Mouse (Mus musculus) MEL (cell line): ENCODE results near the gene Fbxo21. TPM values are rescaled to one million over a fixed set of nuclear protein-coding genes. Genes with fewer than 3 reads are reported as not detected.

ENCODE experiments used
- DNase-seq: peaks from one replicate; pipeline ENCODE4 v3.0.0; 2011; ENCODE audit warnings: low read depth, low spot score
- H3K27ac ChIP-seq: 2 replicates; pipeline ENCODE4 v1.5.1; 2012; ENCODE audit warnings: low read depth, mild to moderate bottlenecking, control low read depth, low read length, moderate library complexity; ENCODE audit not compliant: control insufficient read depth
- H3K27me3 ChIP-seq, 2 experiments: fragments of 150-350 bp in 1 of 2; sonication (generic) in 1 of 2; 2 replicates each; pipeline ENCODE4 v1.6.1; 2012; ENCODE audit warnings: low read length in 2 of 2, mild to moderate bottlenecking in 2 of 2, improper control_type of control experiment in 1 of 2, moderate library complexity in 1 of 2; ENCODE audit not compliant: insufficient read depth in 2 of 2, control insufficient read depth in 1 of 2
- H3K36me3 ChIP-seq, 2 experiments: 2 replicates each; pipeline ENCODE4 v1.6.1; 2012 to 2014; ENCODE audit warnings: low read length in 2 of 2, improper control_type of control experiment in 1 of 2, inconsistent platforms in 1 of 2, mild to moderate bottlenecking in 1 of 2; ENCODE audit not compliant: insufficient read depth in 2 of 2, control insufficient read depth in 1 of 2
- H3K4me1 ChIP-seq, 2 experiments: fragments of 150-350 bp in 1 of 2; sonication (generic) in 1 of 2; 2 replicates each; pipeline ENCODE4 v1.6.1; 2012; ENCODE audit warnings: low read length in 2 of 2, improper control_type of control experiment in 1 of 2, mild to moderate bottlenecking in 1 of 2; ENCODE audit not compliant: insufficient read depth in 2 of 2, control insufficient read depth in 1 of 2
- H3K4me3 ChIP-seq, 2 experiments: fragments of 150-350 bp in 1 of 2; sonication (generic) in 1 of 2; 2 replicates each; pipeline ENCODE4 v1.5.1; 2012; ENCODE audit warnings: low read depth in 2 of 2, low read length in 2 of 2, mild to moderate bottlenecking in 2 of 2, moderate library complexity in 2 of 2, control low read depth in 1 of 2, improper control_type of control experiment in 1 of 2; ENCODE audit not compliant: control insufficient read depth in 1 of 2, insufficient read depth in 1 of 2
- H3K79me2 ChIP-seq: 2 replicates; pipeline ENCODE4 v1.6.1; 2012; ENCODE audit warnings: mild to moderate bottlenecking, low read length, moderate library complexity; ENCODE audit not compliant: control insufficient read depth, poor library complexity, insufficient read depth
- H3K9ac ChIP-seq: 2 replicates; pipeline ENCODE4 v1.6.1; 2012; ENCODE audit warnings: low read depth, mild to moderate bottlenecking, control low read depth, low read length, moderate library complexity; ENCODE audit not compliant: control insufficient read depth, poor library complexity, severe bottlenecking
- H3K9me3 ChIP-seq: fragments of 150-350 bp; sonication (generic); replicated peaks from 2 replicates; pipeline ENCODE4 v1.6.1; 2012; ENCODE audit warnings: mild to moderate bottlenecking, low read length, improper control_type of control experiment, moderate library complexity; ENCODE audit not compliant: insufficient read depth
- CHD2 ChIP-seq: IDR thresholded peaks from 2 replicates; pipeline ENCODE4 v1.6.1; 2011; ENCODE audit warnings: low read length, improper control_type of control experiment
- CTCF ChIP-seq, 3 experiments: IDR thresholded peaks in 2 of 3; conservative IDR thresholded peaks in 1 of 3; 2 replicates each; pipeline ENCODE4 v1.5.1; 2011 to 2012; ENCODE audit warnings: low read length in 3 of 3, low read depth in 2 of 3, mild to moderate bottlenecking in 2 of 3, improper control_type of control experiment in 1 of 3, inconsistent platforms in 1 of 3, mixed read lengths in 1 of 3, moderate library complexity in 1 of 3; ENCODE audit not compliant: control insufficient read depth in 1 of 3, insufficient read depth in 1 of 3, poor library complexity in 1 of 3, severe bottlenecking in 1 of 3
- ELF1 ChIP-seq: IDR thresholded peaks from 2 replicates; pipeline ENCODE4 v1.6.1; 2014; ENCODE audit warnings: low read depth, mild to moderate bottlenecking, inconsistent platforms, low read length, improper control_type of control experiment, moderate library complexity
- EP300 ChIP-seq, 2 experiments: IDR thresholded peaks; 2 replicates each; pipeline ENCODE4 v1.6.1; 2011; ENCODE audit warnings: improper control_type of control experiment in 2 of 2, low read length in 2 of 2, low read depth in 1 of 2, mild to moderate bottlenecking in 1 of 2
- ETS1 ChIP-seq: IDR thresholded peaks from 2 replicates; pipeline ENCODE4 v1.6.1; 2012; ENCODE audit warnings: low read depth, mild to moderate bottlenecking, inconsistent platforms, low read length, improper control_type of control experiment, moderate library complexity
- GATA1 ChIP-seq: IDR thresholded peaks from 2 replicates; pipeline ENCODE4 v1.6.1; 2011; ENCODE audit warnings: low read depth, low read length, improper control_type of control experiment
- HCFC1 ChIP-seq: IDR thresholded peaks from 2 replicates; pipeline ENCODE4 v1.6.1; 2012; ENCODE audit warnings: low read depth, mild to moderate bottlenecking, inconsistent platforms, low read length, improper control_type of control experiment, moderate library complexity
- KAT2A ChIP-seq: conservative IDR thresholded peaks from 2 replicates; pipeline ENCODE4 v1.6.1; 2012; ENCODE audit warnings: low read depth, low read length, improper control_type of control experiment, inconsistent platforms
- MAFK ChIP-seq: IDR thresholded peaks from 2 replicates; pipeline ENCODE4 v1.6.1; 2011; ENCODE audit warnings: low read depth, mild to moderate bottlenecking, low read length, improper control_type of control experiment, borderline replicate concordance
- MAZ ChIP-seq: IDR thresholded peaks from 2 replicates; pipeline ENCODE4 v1.6.1; 2012; ENCODE audit warnings: low read depth, mild to moderate bottlenecking, inconsistent platforms, low read length, improper control_type of control experiment
- MXI1 ChIP-seq: IDR thresholded peaks from 2 replicates; pipeline ENCODE4 v1.6.1; 2011; ENCODE audit warnings: mild to moderate bottlenecking, low read depth, low read length, improper control_type of control experiment
- MYB ChIP-seq: IDR thresholded peaks from 2 replicates; pipeline ENCODE4 v1.6.1; 2011; ENCODE audit warnings: mild to moderate bottlenecking, low read depth, low read length, improper control_type of control experiment
- MYC ChIP-seq: IDR thresholded peaks from 2 replicates; pipeline ENCODE4 v1.6.1; 2011; ENCODE audit warnings: low read depth, mild to moderate bottlenecking, low read length, improper control_type of control experiment, moderate library complexity
- NELFE ChIP-seq: IDR thresholded peaks from 2 replicates; pipeline ENCODE4 v1.6.1; 2011; ENCODE audit warnings: low read depth, low read length, improper control_type of control experiment
- RAD21 ChIP-seq: IDR thresholded peaks from 2 replicates; pipeline ENCODE4 v1.6.1; 2011; ENCODE audit warnings: mild to moderate bottlenecking, low read depth, low read length, improper control_type of control experiment
- SIN3A ChIP-seq: IDR thresholded peaks from 2 replicates; pipeline ENCODE4 v1.6.1; 2012; ENCODE audit warnings: low read length, improper control_type of control experiment, inconsistent platforms
- TBP ChIP-seq: IDR thresholded peaks from 2 replicates; pipeline ENCODE4 v1.8.0; 2011; ENCODE audit warnings: low read depth, low read length, improper control_type of control experiment
- TCF12 ChIP-seq: IDR thresholded peaks from 2 replicates; pipeline ENCODE4 v1.6.1; 2014; ENCODE audit warnings: low read depth, mild to moderate bottlenecking, inconsistent platforms, low read length, improper control_type of control experiment, moderate library complexity
- UBTF ChIP-seq: IDR thresholded peaks from 2 replicates; pipeline ENCODE4 v1.6.1; 2012; ENCODE audit warnings: low read depth, mild to moderate bottlenecking, inconsistent platforms, low read length, improper control_type of control experiment, moderate library complexity, borderline replicate concordance; ENCODE audit not compliant: insufficient read depth
- USF1 ChIP-seq: IDR thresholded peaks from 2 replicates; pipeline ENCODE4 v1.6.1; 2014; ENCODE audit warnings: low read depth, mild to moderate bottlenecking, inconsistent platforms, low read length, improper control_type of control experiment, moderate library complexity
- ZC3H11A ChIP-seq: IDR thresholded peaks from 2 replicates; pipeline ENCODE4 v1.6.1; 2012; ENCODE audit warnings: low read depth, mild to moderate bottlenecking, inconsistent platforms, low read length, improper control_type of control experiment
- ZMIZ1 ChIP-seq: IDR thresholded peaks from 2 replicates; pipeline ENCODE4 v1.6.1; 2012; ENCODE audit warnings: low read depth, mild to moderate bottlenecking, inconsistent platforms, low read length, improper control_type of control experiment, moderate library complexity
- ZNF384 ChIP-seq: IDR thresholded peaks from 2 replicates; pipeline ENCODE4 v1.6.1; 2012; ENCODE audit warnings: low read depth, mild to moderate bottlenecking, inconsistent platforms, low read length, improper control_type of control experiment
- polyA plus RNA-seq, 2 experiments: library from polyadenylated mRNA; stranded (reverse) in 1 of 2; unstranded in 1 of 2; fragments of >175 nt in 1 of 2; fragments of >200 nt in 1 of 2; gene quantifications; 2 replicates each; pipeline versions ENCODE4 v1.2.1 to v1.2.4; 2012; ENCODE audit warnings: low replicate concordance in 2 of 2, low read depth in 1 of 2; ENCODE audit not compliant: insufficient read length in 2 of 2, insufficient read depth in 1 of 2, missing spikeins in 1 of 2
- total RNA-seq: library from RNA; depleted of rRNA; stranded (reverse); fragments of 300-350 nt; gene quantifications from 2 replicates; pipeline ENCODE4 v1.2.3, GENCODE M21; 2012

Gene Fbxo21
- total and polyA plus RNA-seq, 3 experiments = 10.4 to 20.5 TPM; not detected in 1

DNA sequence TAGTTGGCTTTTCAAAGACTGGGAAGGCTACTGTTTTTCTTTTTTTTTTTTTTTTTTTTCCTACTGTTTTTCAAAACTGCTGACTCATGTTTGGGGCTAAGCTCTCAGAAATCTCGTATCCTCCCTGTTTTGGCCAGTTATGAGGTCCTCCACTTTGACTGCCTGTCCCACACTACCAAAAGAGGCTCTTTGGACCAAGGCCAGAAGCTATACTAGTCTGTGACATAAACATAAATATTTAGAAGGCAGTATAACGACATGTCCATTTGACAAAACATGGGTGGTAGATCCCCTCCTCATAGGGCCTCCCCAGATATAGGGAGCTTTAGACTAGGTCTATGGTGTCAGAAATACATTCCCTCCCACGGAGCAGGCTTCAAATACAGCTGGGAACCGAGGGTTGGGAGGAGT, 8.9 kb upstream of the Fbxo21 start:
- DNase-seq = peak; percentile 35
- H3K36me3 ChIP-seq = no peaks in the 10 kb centered on the region; a peak in 1 of 4 replicates
- no peak overlapping the region for H3K4me3 ChIP-seq
- H3K27me3 ChIP-seq = no peaks in the 10 kb centered on the region
- peaks cover 0 to 5% of the 10 kb centered on the region in 2 experiments; a peak in 1 of 4 replicates for H3K4me1 ChIP-seq
- no peak overlapping the region for H3K9ac ChIP-seq
- TF ChIP-seq MXI1 (no peak), ZC3H11A (no peak), ZNF384 (peak; percentile 84), MAFK (peak; percentile 67; the same call in 1 of the 2 replicates), ETS1 (no peak)
- no peaks in the 10 kb centered on the region for H3K9me3 ChIP-seq
- H3K79me2 ChIP-seq = no peaks in the 10 kb centered on the region
- no peak overlapping the region for H3K27ac ChIP-seq

DNA sequence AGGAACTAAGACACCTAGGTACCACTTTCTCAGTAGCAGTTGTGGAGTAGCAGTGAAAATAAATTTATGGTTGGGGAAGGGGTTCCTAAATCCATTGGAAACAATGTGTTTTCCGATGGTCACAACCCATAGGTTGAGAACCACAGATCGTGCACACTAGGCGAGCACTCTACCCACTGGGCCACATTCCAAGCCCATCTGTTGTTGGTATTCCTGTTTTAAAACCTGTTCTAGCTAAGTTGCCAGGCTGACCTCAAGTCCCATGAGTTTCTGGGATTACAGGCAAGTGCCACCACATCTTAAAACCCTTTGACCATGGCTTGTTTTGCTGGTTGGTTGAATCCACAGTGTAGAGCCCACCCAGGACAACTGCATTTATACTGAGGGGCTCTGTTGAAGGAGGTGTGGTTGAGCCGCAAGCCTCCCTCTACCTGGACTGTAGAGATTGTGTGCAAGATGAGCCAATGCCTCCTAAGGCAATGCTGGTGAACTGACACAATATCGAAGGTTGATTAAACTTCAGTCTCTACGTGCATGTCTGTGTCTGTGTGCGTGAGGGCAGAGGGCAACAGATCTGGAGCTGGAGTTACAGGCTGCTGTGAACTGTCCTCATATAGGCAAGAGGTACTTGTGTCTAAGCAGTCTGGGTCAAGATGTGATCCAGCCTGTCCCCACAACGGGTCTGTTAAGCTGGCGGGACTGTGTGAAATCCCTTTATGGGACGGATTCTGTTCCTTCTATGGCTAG, 6.7 kb upstream of the Fbxo21 start:
- DNase-seq = no peak
- Histone ChIP-seq H3K9ac (no peak overlapping the region), H3K36me3 (no peaks in the 10 kb centered on the region; a peak in 1 of 4 replicates), H3K27ac (no peak overlapping the region), H3K27me3 (no peaks in the 10 kb centered on the region), H3K79me2 (no peaks in the 10 kb centered on the region), H3K9me3 (no peaks in the 10 kb centered on the region), H3K4me1 (peaks cover 0 to 5% of the 10 kb centered on the region in 2 experiments; a peak in 1 of 4 replicates), H3K4me3 (no peak overlapping the region)
- no peak for TF ChIP-seq EP300 (IDR thresholded peaks at IDR 0.05; ENCODE audit: low read depth in 1 of 2, low read length in 2 of 2)
- no peak for TF ChIP-seq MAZ
- no peak for TF ChIP-seq ELF1
- TF ChIP-seq MYC = no peak
- no peak for TF ChIP-seq USF1
- no peak for TF ChIP-seq GATA1
- no peak for TF ChIP-seq UBTF
- TF ChIP-seq NELFE = no peak
- TF ChIP-seq RAD21 = no peak
- TF ChIP-seq ZMIZ1 = no peak
- TF ChIP-seq MYB = no peak
- no peak for TF ChIP-seq HCFC1
- no peak for TF ChIP-seq SIN3A
- no peak for TF ChIP-seq TBP
- no peak for TF ChIP-seq CHD2
- no peak for TF ChIP-seq CTCF (IDR thresholded peaks at IDR 0.05 in 2 of 3, conservative IDR thresholded peaks at IDR 0.05 in 1 of 3; ENCODE audit: control insufficient read depth in 1 of 3, insufficient read depth in 1 of 3, low read depth in 2 of 3, low read length in 3 of 3, poor library complexity in 1 of 3, severe bottlenecking in 1 of 3)
- TF ChIP-seq TCF12 = no peak
- no peak for TF ChIP-seq ZNF384
- TF ChIP-seq KAT2A = no peak
